Mouse (Mus musculus) embryo, embryonic 10 days (tissue): ENCODE results near the gene Snai3.

Source experiments
- DNase-seq: peaks from one replicate; pipeline ENCODE4 v3.0.0-alpha.2; 2015; ENCODE audit warnings: low spot score

The Snai3 gene

DNA sequence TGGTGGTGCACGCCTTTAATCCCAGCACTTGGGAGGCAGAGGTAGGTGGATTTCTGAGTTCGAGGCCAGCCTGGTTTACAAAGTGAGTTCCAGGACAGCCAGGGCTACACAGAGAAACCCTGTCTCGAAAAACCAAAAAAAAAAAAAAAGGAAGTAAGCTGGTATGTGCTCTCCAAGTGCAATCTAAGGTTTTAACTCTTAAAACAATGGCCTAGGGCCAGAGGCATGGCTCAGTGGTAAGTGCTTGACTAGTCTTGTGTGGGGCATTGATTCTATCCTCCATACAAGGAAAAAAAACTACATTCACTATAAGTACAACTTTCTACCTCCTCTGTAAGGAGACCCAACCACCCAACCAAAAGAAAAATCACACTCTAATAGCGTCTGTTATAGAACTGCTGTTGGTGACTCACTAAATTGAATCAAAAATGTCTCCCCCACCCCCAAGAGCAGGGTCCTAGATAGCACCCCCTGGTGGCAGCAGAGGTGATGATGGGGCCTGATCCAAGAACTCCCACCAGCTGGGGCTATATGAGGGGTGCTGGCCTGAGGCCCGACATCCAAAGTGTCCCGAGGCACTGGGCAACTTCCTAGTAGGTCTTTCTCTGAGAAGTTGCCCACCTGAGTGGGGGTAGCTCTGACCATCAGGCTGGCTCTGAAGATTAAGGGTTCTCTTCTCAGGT, 1.2 kb downstream of the Snai3 start:
- no peak for DNase-seq

DNA sequence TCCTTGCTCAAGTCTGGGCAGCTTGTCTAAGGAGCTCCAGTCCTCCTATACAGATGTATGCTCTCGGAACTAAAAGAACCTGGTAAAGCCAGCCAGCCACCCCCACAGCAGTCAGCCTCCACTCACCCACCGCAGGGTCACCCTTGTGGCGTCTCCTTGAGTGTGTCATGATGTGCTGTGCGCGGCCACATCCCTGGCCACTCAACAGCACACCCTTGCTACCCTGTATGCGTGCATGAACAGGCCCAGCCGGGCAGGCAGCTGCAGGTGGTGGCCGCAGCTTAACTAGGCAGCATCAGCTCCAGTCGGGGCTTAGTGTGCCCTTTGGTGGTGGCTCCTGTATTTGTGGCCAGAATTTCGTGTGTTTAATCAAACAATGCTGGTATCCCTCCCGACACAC, 3.4 kb downstream of the Snai3 start:
- DNase-seq = no peak

DNA sequence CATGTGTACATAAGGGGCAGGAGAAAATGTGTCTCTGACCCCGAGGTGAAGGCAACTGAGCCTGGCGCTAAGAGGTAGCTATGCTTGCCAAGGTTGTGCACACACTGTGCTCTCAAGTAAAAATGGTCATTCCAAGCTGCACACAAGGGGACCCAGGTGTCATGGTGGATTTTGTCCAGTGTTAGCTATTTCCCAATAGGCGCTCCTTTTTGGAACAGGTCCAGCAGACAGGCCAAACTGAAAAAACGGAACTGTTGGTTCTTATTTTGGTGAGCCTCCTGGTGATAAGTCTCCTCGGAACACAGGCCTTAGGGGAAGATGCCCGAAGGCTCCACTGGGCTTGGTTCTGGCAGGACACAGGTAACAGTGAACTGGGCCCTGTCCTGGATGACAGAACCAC, 6.1 kb downstream of the Snai3 start:
- no peak for DNase-seq

DNA sequence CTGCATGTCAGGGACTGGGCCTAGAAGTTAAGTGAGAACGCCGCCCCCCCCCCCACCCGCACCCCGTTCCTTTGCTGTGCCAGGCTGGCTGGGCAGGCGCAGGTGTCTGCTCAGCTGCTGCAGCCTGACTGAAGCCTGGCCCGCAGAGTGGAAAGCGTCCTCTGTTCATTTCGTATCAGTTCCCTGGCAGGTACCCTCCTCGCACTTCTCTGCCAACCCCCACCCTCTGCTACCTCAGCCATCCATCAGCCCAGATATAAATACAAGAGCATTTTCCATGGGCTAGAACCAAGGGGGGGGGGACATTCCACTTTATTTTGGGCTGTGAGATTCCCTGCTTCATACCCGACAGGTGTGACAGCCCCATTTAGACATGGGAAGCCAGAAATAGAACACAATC, 8.4 kb downstream of the Snai3 start:
- no peak for DNase-seq

DNA sequence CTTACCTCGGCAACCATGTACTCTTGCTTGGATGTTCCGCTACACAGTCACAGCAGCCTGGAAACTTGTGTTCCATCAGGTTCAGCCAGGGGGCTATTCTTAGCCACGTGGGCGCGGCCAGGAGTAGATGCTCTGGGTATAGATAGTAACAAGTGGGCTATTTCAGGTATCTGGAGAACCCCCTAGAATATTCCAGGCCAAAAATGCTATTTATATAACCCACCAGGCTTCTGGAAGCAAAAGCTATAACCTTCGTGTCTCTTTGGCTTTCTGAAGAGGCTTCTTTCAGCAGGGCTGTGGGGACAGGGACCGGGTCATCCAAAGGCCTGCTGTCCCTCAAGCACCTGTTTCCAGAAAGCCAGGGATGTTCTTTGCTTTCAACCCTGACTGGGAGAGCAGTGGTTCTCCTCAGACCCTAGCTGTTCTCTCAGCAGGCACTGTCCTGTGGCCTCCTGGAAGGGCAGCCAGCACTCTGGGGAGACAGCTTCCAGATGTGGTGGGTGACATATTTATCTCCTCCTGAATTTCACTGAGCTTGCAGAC, 9.3 kb downstream of the Snai3 start:
- no peak for DNase-seq

DNA sequence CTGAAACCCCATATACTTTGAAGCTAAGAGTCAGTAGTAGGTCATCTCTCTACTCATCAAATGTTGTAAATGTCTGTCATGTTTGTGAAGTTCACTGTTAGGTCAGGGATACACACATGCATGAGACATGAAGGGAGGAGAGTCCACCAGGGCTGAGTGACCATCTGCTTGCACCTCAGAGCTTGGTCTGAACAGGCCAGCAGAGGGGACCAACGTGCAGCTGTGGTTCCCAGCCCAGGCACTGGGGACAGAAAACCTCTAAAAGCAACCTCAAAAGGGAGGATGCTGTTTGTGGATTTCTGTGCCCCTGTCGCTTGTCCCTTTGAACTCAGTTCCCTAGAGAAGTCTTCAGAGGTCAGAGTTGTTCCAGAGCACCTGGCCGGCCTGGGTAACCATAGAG, 15.3 kb downstream of the Snai3 start:
- DNase-seq = no peak

DNA sequence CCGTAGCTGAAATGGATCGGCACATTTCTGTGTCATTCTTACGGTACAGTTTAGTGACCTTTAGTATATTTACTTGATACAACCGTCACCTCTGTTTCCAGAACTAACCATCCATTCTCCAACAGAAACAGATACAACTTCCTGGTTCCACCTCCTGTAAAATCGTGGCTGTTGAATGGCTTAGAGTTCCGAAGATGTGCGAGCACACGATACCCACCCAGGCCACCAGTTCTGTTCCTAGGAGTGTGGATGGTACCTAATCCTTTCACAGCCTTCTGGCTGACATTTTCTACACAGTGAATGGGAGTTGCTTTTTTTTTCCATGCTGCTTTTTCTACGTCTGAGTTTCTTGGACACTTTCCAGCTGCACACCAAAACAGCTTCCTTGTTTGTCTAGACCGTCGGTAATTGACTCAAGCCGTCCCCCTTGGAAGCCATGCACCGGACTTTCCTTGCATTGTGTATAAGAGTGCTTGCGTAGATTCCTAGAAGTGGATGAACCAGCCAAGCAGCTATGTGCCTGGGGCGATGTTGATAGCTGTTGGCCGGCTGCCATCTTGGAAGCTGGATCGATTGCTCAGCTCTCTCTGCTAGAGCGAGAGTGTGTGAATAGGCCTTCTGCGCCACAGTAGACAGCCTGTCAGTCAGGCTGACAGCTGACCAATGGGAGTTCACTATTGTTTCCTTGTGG, 16.3 kb downstream of the Snai3 start:
- DNase-seq = peak; percentile 68

DNA sequence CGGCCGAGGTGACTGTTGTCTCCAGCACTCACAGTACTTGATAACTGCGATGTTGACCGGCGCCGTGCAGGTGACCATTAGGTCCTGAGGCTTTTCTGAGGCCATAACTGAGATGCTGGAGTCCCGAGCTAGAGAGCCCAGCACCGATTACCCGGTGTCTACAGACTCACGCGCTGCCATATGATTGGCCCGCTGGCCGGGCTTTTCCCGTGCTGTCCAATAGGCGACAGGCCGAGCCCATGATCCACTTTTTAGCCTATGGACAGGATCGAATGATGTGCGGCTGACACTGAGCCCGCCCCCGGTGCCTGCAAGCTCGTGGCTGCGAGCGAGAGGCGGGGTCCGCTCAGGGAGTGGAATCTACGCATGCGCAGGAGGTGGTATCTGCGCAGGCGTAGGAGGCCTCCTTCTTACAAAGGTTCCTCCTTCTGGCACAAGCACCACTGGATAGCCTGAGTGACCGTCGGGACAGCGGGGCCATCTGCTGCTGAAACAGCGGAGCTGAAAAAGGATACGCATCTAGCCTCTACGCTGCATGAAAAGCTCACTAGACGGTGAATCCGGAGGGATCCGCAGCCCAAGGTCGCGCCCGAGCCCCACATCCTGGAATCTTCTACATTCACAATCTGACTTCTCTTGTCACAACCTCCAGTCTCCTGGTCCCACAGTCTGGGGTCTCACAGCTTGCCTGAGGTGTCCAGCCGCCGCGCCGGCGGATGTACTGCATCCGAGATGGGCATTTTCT, 17.1 kb downstream of the Snai3 start, which contains the start of gene Mvd:
Gene Mvd, minus strand, starts transcription at position 161 of the 745 bp plus-strand sequence.
- peak; percentile 100 for DNase-seq

DNA sequence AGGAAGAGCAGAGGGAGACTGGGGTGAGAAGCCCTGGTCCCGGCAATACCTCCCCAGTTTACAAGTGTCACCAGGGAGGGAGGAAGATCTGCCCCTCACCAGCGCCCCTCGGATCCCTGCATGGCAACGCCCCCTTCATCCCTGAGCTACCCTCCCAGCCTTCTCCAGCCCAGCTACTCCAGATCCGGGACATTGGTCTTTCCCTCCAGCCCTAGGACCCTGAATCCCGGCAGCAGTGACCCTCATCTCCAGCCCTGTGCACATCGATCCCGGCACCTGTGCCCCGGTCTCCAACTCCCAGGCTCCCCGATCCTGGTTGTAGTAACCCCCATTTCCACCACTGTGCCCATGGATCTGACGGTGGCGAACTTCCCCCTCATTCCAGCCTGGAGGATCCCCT, 17.8 kb downstream of the Snai3 start:
- DNase-seq = peak; percentile 59

DNA sequence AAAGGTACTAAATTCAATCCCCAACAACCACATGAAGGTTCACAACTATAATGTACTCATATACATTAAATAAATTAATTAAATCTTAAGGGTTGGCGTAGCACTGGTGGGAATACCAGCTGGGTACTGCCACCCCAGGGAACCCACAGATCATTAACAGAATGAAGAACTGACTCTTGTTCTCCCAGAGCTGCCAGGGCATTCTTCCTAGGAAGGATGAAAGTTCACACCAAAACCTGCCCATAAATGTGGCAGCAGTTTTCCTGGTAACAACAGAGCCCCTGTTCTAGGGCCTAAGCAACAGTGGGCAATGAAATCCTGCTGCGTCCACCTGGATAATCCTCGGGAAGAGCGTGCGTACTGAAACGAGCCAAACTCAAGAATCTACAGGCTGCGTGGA, 18.2 kb downstream of the Snai3 start:
- DNase-seq = no peak

DNA sequence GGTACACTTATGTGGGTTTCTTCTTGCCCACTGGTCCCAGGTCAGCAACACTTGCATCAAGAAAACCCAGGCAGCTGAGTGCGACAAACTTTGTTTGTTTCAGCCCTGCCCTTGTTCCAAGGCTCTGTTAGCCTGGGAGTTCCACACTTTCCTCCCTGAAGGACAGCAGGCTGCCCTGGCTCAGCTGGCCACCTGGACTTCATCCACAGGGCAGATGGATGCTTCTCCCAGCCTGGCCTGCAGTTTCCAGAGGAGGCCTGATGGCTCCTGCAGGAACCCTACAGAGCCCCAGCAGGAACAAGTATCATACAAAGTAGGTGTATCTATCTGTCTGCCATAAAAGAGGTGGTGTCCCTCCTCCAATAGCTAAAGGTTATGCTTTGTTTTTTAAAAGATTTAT, 19.2 kb downstream of the Snai3 start:
- no peak for DNase-seq

DNA sequence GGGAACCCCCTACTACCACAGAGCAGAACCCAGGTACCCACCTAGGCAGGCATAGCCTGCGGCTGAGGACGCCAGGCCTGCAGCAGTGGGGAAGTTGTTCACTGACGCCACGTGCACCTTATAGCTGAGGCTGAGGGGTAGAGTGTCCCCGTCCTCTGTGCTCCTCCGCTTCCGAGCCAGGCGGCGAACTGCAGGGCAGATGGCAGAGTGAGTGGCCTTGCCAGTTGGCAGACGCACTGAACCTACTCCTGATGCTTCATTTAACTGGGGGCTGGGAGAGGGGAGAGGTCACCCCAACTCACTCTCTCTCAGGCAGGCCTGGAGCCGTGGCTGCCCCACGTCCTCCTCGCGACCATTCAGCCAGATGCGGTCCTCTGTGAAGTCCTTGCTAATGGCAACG, 21.2 kb downstream of the Snai3 start:
- no peak for DNase-seq

DNA sequence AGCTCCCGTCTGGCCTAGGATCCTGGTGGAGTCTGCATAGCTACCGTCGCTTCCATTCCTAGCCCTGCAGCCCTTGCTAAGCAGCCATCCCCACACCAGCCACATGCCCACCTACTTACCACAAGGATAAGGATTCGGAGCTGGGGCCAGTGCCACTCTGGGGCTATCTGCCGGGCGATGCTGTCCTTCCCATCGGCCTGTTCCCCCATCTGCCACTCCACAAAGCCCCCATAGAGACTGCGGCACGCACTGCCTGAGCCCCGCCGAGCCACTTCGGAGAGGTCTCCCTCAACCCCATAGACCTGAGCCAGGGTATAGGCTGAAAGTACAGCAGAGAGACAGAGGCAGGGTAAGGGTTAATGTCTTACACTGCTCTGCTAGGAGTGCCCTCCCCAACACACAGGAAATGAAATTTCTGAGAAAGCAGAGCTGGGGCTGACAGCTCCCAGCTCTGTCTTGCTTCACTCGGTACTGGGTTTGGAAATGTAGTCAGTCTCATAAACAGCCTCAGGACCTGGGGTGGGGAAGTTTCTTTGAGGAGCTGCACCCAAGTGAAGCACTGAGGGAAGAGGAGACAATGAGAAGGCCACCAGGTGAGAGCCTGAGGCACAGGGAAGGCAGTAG, 22.7 kb downstream of the Snai3 start:
- no peak for DNase-seq

DNA sequence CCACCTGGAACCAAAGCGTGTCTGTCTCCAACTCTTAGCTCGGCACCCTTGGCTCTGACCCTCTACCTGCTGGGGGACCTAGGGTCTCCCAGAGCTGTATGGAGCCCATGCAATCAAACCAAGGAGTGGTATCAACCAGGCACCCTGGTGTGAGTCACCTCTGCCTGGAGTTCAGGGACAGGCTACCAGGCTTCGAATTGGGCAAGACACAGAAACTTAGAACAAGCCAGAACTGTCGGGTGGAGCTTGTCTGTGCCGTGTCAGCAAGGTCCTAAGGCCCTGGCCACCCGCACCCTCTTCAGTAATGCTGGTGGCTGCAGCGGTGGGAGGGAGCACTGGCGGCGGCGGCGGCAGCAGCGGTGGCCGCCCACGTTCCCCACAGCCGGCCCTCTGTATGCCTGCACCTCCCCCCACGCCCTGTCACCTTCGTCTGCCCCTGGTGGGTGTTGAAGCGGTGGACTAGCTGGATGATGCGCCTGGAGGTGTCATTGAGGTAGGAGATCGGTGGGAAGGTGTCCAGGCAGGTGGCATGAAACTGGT, 23.9 kb downstream of the Snai3 start:
- DNase-seq = no peak

DNA sequence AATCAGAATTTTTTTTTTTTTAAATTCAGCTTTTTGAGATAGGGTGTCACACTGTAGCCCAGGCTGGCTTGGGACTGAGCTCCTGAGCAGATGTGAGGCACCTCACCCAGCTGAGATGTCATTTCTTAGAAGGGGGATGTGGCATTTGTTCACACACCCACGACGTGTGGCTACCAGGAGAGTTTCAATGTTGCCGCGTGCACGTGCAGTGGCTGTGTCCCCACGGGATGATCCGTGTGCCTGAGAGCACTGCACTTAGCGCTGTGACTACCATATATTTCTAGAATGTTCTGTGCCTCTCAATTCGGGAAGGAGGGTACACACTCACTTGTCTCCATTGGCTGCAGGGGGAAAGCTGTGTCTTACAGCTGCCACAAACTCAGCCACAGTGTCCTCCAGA, 24.4 kb downstream of the Snai3 start:
- DNase-seq = no peak

DNA sequence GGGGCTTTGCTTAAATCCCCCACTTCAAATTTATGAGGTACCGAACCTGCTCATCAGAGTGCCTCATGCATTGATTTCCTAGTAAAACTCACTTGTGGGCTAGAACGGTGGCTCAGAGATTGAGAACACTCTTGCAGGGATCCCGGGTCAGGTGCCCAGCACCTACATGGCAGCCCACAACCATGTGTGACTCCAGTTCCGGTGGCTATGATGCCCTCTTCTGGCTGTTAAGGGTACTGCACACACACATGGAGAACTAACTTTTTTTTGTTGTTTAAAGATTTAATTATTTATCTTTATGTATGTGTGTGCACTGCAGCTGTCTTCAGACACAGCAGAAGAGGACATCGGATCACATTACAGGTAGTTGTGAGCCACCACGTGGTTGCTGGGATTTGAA, 25.2 kb downstream of the Snai3 start:
- no peak for DNase-seq

DNA sequence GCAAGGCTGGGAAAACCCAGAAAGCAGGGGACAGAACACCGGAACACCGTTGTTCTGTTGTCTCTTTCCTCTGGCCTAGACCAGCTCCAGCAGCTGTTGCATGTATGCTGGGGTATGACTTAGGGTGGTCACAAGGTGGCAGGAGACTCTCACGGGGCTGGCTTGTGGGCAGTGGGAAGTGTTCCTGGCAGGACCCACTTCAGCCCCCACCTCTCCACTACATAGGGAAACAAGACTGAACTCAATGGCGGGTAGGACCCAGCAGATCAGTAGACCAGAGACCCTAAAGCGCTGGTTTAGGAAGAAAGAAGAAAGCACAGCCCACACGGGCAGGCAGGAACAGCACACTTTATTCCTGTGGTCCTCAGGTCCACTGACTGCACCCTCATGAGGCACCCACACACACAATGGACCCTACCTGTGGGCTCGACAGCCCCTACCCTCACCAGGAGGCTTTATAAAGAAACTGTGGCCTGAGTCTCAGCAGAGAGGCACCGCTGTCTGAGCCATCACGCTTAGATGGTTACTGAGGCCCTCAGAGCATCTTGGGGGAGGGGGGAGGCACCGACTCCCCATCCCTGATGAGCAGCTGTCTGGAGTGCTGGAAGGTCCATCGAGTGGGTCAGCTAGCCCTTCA, 27.1 kb downstream of the Snai3 start:
- peak; percentile 14 for DNase-seq

DNA sequence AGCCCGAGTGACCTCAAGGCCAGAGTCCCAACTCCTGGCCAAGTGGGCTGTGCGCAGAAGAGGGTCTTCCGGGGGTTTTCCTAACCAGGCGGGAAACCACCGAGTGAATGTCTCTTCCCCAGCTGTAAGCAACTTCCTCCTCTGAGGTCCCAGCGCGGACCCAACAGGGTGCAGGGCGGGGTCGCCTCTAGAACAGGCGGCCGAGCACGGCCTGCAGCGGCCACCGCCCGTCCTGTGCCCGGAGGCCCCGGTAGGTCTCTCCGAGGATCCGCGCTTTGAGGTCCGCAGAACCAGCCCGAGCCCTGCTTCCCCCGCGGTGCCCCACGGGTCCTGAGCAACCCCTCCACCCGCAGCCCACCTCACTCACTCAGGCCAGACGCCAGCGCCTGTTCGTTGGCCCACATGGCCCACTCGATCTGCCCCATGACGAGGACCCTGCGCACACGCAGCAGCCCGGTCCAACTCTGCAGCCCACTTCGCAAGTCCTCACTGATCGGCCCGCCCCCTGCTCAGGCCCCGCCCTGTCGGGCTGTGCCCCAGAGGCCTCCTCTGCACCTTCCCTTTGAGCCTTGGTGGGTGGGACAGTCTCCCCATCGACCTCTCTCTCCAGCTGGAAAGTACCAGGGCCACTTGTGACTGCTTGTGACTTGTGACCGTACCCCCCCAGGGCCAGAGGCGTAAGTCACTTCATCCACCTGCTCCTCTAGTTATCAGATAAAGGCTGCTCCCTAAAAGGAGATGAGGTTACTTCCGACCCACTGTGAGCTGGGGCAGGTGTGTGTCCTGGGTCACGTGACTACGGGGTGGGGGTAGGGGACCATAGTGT, 27.9 kb downstream of the Snai3 start, which contains the start of gene Cyba:
Gene Cyba, minus strand, starts transcription at position 488 of the 826 bp plus-strand sequence.
- DNase-seq = peak; percentile 66

DNA sequence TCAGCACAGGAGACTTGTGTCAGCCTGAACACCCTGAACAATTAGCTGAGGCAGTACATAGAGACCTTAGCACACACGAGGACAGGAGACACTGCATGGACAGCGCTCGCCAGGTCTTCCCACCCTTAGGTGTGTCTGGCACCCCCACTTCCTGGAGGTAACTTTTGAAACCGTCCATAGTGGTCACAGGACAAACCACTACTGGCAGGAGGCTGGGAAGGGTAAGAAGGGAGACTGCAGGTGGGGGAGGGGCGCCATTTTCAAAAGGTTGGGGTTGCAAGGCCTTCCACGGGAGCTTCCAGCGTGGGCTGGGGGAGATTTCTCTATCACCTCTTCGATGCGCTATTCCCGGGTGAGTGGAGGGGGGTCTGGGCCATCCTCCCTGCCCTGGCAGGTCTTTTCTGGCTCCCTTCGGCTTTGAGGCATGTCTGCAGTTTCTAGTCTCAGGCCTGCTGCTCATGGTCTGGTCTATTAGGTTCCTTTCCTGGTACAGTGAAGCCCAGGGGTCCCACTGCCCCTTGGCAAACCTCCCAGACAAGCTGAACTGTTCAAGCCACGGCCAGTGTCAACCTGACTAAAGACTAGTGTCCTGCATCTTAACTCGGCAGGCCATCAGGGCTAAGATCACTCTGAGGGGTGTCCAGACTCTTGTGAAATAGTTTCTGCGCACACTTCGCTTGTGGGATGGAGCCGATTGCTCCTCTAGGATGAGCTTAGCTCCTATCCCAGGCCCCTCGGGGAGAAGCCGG, 28.7 kb downstream of the Snai3 start:
- peak; percentile 17 for DNase-seq

DNA sequence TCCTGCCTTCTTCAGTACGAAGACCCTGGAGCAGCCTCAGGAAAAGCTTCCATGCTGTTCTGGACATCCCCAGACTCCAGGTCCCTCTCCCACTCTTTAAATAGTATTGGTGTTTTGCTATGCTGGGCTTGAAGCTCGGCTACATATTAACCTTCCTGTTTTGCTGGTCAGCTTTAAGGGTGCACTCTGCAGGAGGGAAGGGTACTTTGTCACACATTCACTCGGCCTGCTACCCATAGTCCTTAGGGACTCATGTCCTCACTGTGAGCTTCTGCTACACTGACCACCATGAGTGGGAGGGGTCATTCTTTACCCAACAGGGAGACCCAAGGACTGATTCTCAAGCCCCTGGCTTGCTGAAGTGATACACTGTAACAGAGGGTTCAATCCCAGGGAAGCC, 29.9 kb downstream of the Snai3 start:
- DNase-seq = no peak
